Mouse (Mus musculus) monocyte, adult 5-6 weeks (primary cell): ENCODE measurements around the gene Gm3043. TPM values are rescaled to one million over a fixed set of nuclear protein-coding genes. Genes with fewer than 3 reads are reported as not detected.
"Not testable (repeated sequence)": the region's sequence is repeated elsewhere in the genome, so short reads cannot be mapped to it uniquely, and the experiment has no call there.

Experiments used
- ATAC-seq: fragments of 153-309, 156-312 bp; replicated peaks from 2 replicates; pipeline ENCODE4 v1.8.0; 2017; ENCODE audit warnings: mild to moderate bottlenecking; ENCODE audit not compliant: low TSS enrichment, insufficient number of reproducible peaks, severe bottlenecking, poor library complexity, low FRiP score
- total RNA-seq: library from RNA; stranded (forward); fragments of 200-1000, 200-491, 200-594 nt; gene quantifications from 3 replicates; pipeline ENCODE4 v1.2.3, GENCODE M21; 2017

Gm3043 gene
- not detected in 3 replicates for total RNA-seq

DNA sequence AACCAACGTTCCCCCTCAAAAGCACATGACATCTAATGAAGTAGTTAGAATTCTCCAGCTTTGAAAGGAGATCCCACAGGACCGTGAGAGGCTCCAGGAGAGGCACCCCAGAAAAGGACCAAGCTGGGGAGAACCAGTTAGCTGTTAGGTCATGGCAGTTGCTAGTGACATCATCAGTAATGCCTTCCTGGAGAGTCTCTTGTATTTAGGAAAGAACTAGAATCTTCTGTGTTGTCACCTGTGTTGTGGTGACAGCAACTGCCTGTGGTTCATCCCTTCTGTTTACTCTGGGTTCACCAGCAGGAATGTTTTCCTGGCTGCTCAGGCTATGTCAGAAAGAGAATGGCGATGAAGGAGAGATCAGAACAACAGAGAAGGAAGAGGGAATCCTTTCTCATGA lies at the start of gene Gm3043:
Gm3043 (plus strand) TSS at position 301 of the 400 bp plus-strand sequence.
- ATAC-seq, result not testable (repeated sequence)

DNA sequence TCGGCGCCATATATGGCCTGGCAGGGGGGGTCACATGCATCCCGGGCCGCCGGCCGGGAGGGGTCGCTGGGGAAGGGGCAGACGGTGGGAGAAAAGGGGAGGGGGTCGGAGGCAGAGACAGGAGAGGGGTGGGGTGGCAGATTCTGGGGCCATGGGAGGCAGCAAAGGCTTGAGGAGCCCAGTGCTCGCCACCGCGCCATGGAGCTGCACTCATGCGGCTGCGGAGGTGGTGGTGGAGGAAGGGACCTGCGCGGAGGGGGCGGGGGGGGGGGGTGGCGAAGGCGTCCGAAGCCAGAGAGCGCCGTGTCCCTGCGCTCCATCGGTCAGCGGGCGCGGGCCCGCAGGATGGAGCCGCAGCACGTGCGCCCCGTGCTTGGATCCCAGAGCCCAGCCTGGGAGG lies 36.9 kb upstream of the Gm3043 start, which contains the start of gene Gm3020:
Gm3020 (plus strand) TSS at position 301 of the 400 bp plus-strand sequence.
- ATAC-seq, result not testable (repeated sequence)

Other genes with a start within 250 kb of the Gm3043 start
- gene Gm10408, start 239.4 kb upstream of the Gm3043 start, total RNA-seq, result not detected in 3 replicates
- not detected in 3 replicates for gene Gm3012, start 54.3 kb upstream of the Gm3043 start, total RNA-seq
- not detected in 3 replicates for gene Gm3020, start 36.8 kb upstream of the Gm3043 start, total RNA-seq
- gene Gm3002, start 121.3 kb downstream of the Gm3043 start, total RNA-seq, result not detected in 3 replicates
- gene Gm3033, start 157.5 kb downstream of the Gm3043 start, total RNA-seq, result not detected in 3 replicates
- not detected in 3 replicates for gene Gm2916, start 195.4 kb downstream of the Gm3043 start, total RNA-seq
- not detected in 3 replicates for gene Gm3029, start 243.0 kb downstream of the Gm3043 start, total RNA-seq